Mouse (Mus musculus) right cerebral cortex, adult 18-20 months (tissue): ENCODE results near the gene Prlhr.

Source experiments
- DNase-seq: peaks from one replicate; pipeline ENCODE4 v3.0.0; 2022; ENCODE audit warnings: mixed read lengths

Prlhr gene

DNA sequence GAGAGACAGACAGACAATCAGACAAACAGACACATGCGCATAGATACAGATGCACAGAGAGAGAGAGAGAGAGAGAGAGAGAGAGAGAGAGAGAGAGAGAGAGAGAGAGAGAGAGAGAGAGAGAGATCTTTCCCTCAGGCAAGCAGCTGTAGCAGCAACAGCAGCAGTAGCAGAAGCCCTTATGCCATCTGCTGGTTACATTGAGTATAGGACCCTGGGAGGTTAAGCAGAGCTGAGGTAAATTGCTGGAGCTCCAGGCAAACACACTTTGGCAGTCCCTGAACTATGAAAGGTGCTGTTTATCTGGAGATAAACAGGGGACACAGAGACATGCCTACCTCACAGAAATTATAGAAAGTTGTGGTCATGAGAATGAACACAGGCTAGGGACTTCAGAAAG lies 50.5 kb downstream of the Prlhr start:
- peak; percentile 32 for DNase-seq
